Mouse (Mus musculus) liver, embryonic 16.5 days (tissue): ENCODE data around the gene Dedd2. TPM values are rescaled to one million over a fixed set of nuclear protein-coding genes. Genes with fewer than 3 reads are reported as not detected.

Source experiments
- ATAC-seq: fragments of 200-750 bp; cut with Nextera tagmentation; 2 replicates; pipeline ENCODE4 v1.8.0; 2017; ENCODE audit warnings: low read depth, mild to moderate bottlenecking, moderate number of reproducible peaks, moderate library complexity
- H3K27ac ChIP-seq: fragments of 300-500 bp; sonication (generic); 2 replicates; pipeline ENCODE4 v1.5.1; 2014; ENCODE audit warnings: mild to moderate bottlenecking, low read length
- H3K27me3 ChIP-seq: fragments of 300-500 bp; sonication (generic); 2 replicates; pipeline ENCODE4 v1.6.1; 2014; ENCODE audit warnings: low read depth, low read length, mixed read lengths; ENCODE audit not compliant: control insufficient read depth, insufficient read depth
- H3K36me3 ChIP-seq: fragments of 300-500 bp; sonication (generic); 2 replicates; pipeline ENCODE4 v1.6.1; 2014; ENCODE audit warnings: mild to moderate bottlenecking; ENCODE audit not compliant: control insufficient read depth, insufficient read depth
- H3K4me1 ChIP-seq: fragments of 300-500 bp; sonication (generic); 2 replicates; pipeline ENCODE4 v1.6.1; 2014; ENCODE audit warnings: low read depth, low read length, mixed read lengths; ENCODE audit not compliant: control insufficient read depth
- H3K4me2 ChIP-seq: fragments of 300-500 bp; sonication (generic); 2 replicates; pipeline ENCODE4 v1.6.1; 2014; ENCODE audit warnings: low read depth, low read length, mixed read lengths
- H3K4me3 ChIP-seq: fragments of 300-500 bp; sonication (generic); 2 replicates; pipeline ENCODE4 v1.5.1; 2014; ENCODE audit warnings: low read depth, mild to moderate bottlenecking, low read length
- H3K9ac ChIP-seq: fragments of 300-500 bp; sonication (generic); 2 replicates; pipeline ENCODE4 v1.6.1; 2014; ENCODE audit warnings: low read depth, low read length
- H3K9me3 ChIP-seq: fragments of 300-500 bp; sonication (generic); replicated peaks from 2 replicates; pipeline ENCODE4 v1.6.1; 2016; ENCODE audit warnings: low read length; ENCODE audit not compliant: control insufficient read depth
- WGBS: fragments of 180-500 bp; shearing (Covaris S2); extraction: QIAGEN DNeasy Blood & Tissue Kit; methylation state at CpG from one replicate; pipeline ENCODE4 v1.1.7; 2014; ENCODE audit not compliant: insufficient replicate concordance; 5-methylcytosine and 5-hydroxymethylcytosine counted together
- polyA plus RNA-seq: library from polyadenylated mRNA; unstranded; fragments of >200 nt; fragmentation: Nextera tagmentation; extraction: Ambion mirVana; gene quantifications from 2 replicates; pipeline ENCODE4 v1.2.1, GENCODE M21; 2015

Gene Dedd2
- polyA plus RNA-seq, 1 experiment from 2014 or later, result 31.9 TPM

DNA sequence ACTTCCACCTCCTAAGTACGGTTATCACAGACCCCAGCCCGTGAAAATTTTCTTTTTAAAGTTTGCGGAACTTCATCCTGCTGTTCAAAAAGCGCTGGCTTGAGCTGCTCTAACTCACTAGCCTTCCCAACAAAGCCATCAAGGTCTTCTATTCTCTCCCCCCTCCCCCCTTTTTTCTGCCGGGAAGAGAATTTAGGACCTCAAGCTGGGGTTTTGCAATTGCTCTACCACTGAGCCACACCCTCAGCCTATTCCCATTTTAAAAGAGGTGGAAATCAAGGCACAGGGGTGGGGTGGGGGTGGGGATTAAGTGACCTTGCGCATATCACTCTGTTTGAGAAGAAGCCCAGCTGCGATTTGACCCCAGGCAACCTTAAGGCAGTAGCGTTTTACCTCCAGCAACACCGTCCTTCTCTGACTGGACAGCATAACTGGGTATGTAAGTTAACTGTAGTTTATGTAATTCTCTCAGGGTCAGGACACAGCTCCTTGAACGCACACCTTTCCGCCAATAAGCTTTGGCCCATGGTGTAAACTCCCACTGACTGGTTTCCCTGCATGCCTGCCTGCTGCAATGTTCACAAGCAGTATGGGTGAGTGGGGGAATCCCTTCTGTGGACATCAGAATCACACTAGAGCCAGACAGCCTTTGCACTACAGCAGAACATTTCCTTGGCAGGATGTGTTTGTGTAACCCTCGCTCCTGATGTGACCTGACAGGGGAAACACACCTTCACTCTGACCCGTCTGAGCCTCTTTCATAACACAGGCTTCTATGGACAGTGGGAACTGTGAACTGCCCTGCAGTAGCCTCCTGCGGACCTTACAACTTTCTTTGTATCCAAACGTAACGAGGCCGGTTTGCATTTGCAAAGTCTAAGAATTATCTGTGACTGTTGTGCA is 43.8 kb upstream of the Dedd2 start:
- no peaks in the 10 kb centered on the region for H3K36me3 ChIP-seq
- H3K4me1 ChIP-seq, result peaks cover 21% of the 10 kb centered on the region
- ATAC-seq, result no peak
- H3K4me3 ChIP-seq, result no peak overlapping the region
- H3K4me2 ChIP-seq, result no peak overlapping the region
- H3K9me3 ChIP-seq, result no peaks in the 10 kb centered on the region
- WGBS, result 48% methylated on average over 17 of the region's 17 CpGs
- H3K27ac ChIP-seq, result peak overlapping the region; percentile 59
- no peak overlapping the region for H3K9ac ChIP-seq
- no peaks in the 10 kb centered on the region for H3K27me3 ChIP-seq

- H3K27me3 ChIP-seq, result no peaks in the 10 kb centered on the region
- H3K4me1 ChIP-seq, result peaks cover 13% of the 10 kb centered on the region
- no peaks in the 10 kb centered on the region for H3K9me3 ChIP-seq
- H3K36me3 ChIP-seq, result no peaks in the 10 kb centered on the region
- H3K4me3 ChIP-seq, result no peak overlapping the region
- H3K9ac ChIP-seq, result no peak overlapping the region
- no peak overlapping the region for H3K27ac ChIP-seq
- ATAC-seq, result no peak
- WGBS, result 68% methylated on average over 1 of the region's 1 CpGs
- H3K4me2 ChIP-seq, result no peak overlapping the region
Observed at GRCm38 (mm10) chr7:25261896-25262295, 41.5 kb upstream of the Dedd2 start.

GRCm38 (mm10) chr7:25251822-25252221 is 31.4 kb upstream of the Dedd2 start:
- Histone ChIP-seq H3K4me3 (no peak overlapping the region), H3K4me2 (peak overlapping the region; percentile 97; the same call in 1 of the 2 replicates), H3K4me1 (peaks cover 38% of the 10 kb centered on the region)

GRCm38 (mm10) chr7:25251071-25251791 is 30.8 kb upstream of the Dedd2 start:
- H3K36me3 ChIP-seq, result no peaks in the 10 kb centered on the region
- ATAC-seq, result peak; percentile 7; the same call in 1 of the 2 replicates
- peaks cover 43% of the 10 kb centered on the region for H3K4me1 ChIP-seq
- no peaks in the 10 kb centered on the region for H3K9me3 ChIP-seq
- 6% methylated on average over 22 of the region's 22 CpGs for WGBS
- H3K4me2 ChIP-seq, result peak overlapping the region; percentile 97
- 0 out of 2 replicates have a peak overlapping the region, but pooled peaks have one; percentile 31 for H3K27ac ChIP-seq
- H3K4me3 ChIP-seq, result peak overlapping the region; percentile 82
- no peaks in the 10 kb centered on the region for H3K27me3 ChIP-seq
- H3K9ac ChIP-seq, result peak overlapping the region; percentile 50

More at GRCm38 (mm10) chr7:25251822-25252221, 31.4 kb upstream of the Dedd2 start:
- H3K9ac ChIP-seq, result no peak overlapping the region
- H3K36me3 ChIP-seq, result no peaks in the 10 kb centered on the region
- no peaks in the 10 kb centered on the region for H3K9me3 ChIP-seq
- no peaks in the 10 kb centered on the region for H3K27me3 ChIP-seq
- no peak for ATAC-seq
- 47% methylated on average over 8 of the region's 8 CpGs for WGBS
- 0 out of 2 replicates have a peak overlapping the region, but pooled peaks have one; percentile 31 for H3K27ac ChIP-seq

GRCm38 (mm10) chr7:25250141-25250972 is 29.9 kb upstream of the Dedd2 start, which contains the start of gene Erf:
Gene Erf (minus strand): TSS chr7:25250761.
- Histone ChIP-seq H3K4me3 (peak within 1 kb of the TSS; percentile 82), H3K27ac (peak within 1 kb of the TSS; percentile 84), H3K9ac (peak within 1 kb of the TSS; percentile 85), H3K27me3 (no peaks in the 10 kb centered on the region), H3K36me3 (no peaks in the 10 kb centered on the region), H3K4me2 (peak within 1 kb of the TSS; percentile 97), H3K4me1 (peaks cover 44% of the 10 kb centered on the region), H3K9me3 (no peaks in the 10 kb centered on the region)
- WGBS, result under 1% methylated on average over 62 of the region's 81 CpGs
- ATAC-seq, result peak; percentile 87

DNA sequence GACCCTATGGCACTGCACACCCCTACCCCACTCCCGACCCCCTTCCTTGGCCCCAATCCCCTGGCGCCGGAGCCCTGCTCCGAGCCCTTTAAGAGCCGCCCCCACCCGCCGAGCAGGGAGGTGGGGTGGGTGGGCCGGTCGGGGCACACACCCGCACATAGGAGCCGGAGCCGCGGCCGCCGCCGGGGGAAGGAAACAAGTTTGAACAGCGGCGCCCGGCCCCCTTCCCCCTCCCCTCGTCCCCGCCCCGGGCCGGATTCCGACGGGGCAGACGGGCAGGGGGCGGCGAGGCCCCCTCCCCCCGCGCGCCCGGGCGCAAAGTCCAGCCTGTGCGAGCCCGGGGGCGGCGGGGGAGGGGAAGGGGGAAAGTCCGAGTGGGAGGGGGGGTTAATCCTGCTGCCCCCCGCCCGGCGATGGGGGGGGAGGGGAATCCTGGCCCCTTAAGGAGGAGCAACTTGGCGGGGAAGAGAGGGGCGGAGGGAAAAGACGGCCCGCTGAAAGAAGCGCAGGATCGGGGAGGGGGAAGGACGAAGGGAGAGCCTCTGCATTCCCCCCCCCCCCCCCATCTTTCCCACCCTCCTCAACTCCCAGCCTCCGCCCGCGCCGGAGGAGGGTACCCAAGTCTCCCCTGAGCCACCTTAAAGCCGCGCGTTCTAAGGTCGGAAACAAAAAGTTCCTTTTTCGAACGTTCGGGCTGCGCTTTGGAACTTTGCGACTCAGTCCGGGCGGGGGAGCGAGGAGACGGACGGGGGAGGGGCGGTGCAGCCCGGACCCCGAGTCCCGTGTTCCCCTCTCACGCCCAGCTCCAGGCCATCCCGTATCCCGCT is 29.1 kb upstream of the Dedd2 start:
- 1% methylated on average over 53 of the region's 73 CpGs for WGBS
- H3K4me3 ChIP-seq, result peak overlapping the region; percentile 82
- H3K4me1 ChIP-seq, result peaks cover 44% of the 10 kb centered on the region
- H3K27me3 ChIP-seq, result no peaks in the 10 kb centered on the region
- peak overlapping the region; percentile 84 for H3K27ac ChIP-seq
- no peaks in the 10 kb centered on the region for H3K36me3 ChIP-seq
- peak overlapping the region; percentile 85 for H3K9ac ChIP-seq
- peak overlapping the region; percentile 97 for H3K4me2 ChIP-seq
- ATAC-seq, result peak; percentile 43
- H3K9me3 ChIP-seq, result no peaks in the 10 kb centered on the region

GRCm38 (mm10) chr7:25248846-25249313 is 28.5 kb upstream of the Dedd2 start:
- H3K27me3 ChIP-seq, result no peaks in the 10 kb centered on the region
- peak; percentile 1; the same call in 1 of the 2 replicates for ATAC-seq
- H3K4me3 ChIP-seq, result peak overlapping the region; percentile 82
- peaks cover 44% of the 10 kb centered on the region for H3K4me1 ChIP-seq
- H3K36me3 ChIP-seq, result no peaks in the 10 kb centered on the region
- H3K9me3 ChIP-seq, result no peaks in the 10 kb centered on the region
- H3K27ac ChIP-seq, result peak overlapping the region; percentile 84
- H3K4me2 ChIP-seq, result peak overlapping the region; percentile 97
- H3K9ac ChIP-seq, result peak overlapping the region; percentile 85
- 0% methylated on average over 25 of the region's 25 CpGs for WGBS
